Mouse (Mus musculus) fat pad, adult 2 months (tissue): Measurements from ENCODE around the gene Wfdc13.
"Not testable (repeated sequence)": the region's sequence is repeated elsewhere in the genome, so short reads cannot be mapped to it uniquely, and the experiment has no call there.

Experiments used
- DNase-seq: peaks from one replicate; pipeline ENCODE4 v3.0.0-alpha.2; 2011; ENCODE audit warnings: low read depth, low spot score; ENCODE audit errors: extremely low read depth

The Wfdc13 gene

GRCm38 (mm10) chr2:164715005-164715404, 30.1 kb downstream of the Wfdc13 start, which contains the start of gene Spint5:
Gene Spint5 (plus strand): TSS chr2:164715305.
- DNase-seq, result no peak

GRCm38 (mm10) chr2:164716194-164716786, 31.4 kb downstream of the Wfdc13 start:
- DNase-seq, result not testable (repeated sequence)

GRCm38 (mm10) chr2:164723276-164723675, 38.4 kb downstream of the Wfdc13 start:
- DNase-seq, result no peak

GRCm38 (mm10) chr2:164725895-164726619, 41.1 kb downstream of the Wfdc13 start:
- DNase-seq, result no peak

GRCm38 (mm10) chr2:164731719-164732118, 46.8 kb downstream of the Wfdc13 start:
- DNase-seq, result no peak

GRCm38 (mm10) chr2:164733259-164733658, 48.4 kb downstream of the Wfdc13 start:
- no peak for DNase-seq

- no peak for DNase-seq
Observed at GRCm38 (mm10) chr2:164734839-164735238, 49.9 kb downstream of the Wfdc13 start.

GRCm38 (mm10) chr2:164735446-164735845, 50.5 kb downstream of the Wfdc13 start:
- no peak for DNase-seq
